Mouse (Mus musculus) liver, postnatal 0 days (tissue): ENCODE results near the gene Itpr1. TPM values are rescaled to one million over a fixed set of nuclear protein-coding genes. Genes with fewer than 3 reads are reported as not detected.
A peak's percentile ranks its signal among the peaks of the same experiment; 100 is the strongest.

Source experiments
- ATAC-seq: fragments of 200-750 bp; cut with Nextera tagmentation; 2 replicates; pipeline ENCODE4 v1.8.0; 2017; ENCODE audit warnings: mild to moderate bottlenecking, moderate library complexity
- DNase-seq: peaks from one replicate; pipeline ENCODE4 v3.0.0-alpha.2; 2016
- H3K27ac ChIP-seq: fragments of 300-500 bp; sonication (generic); 2 replicates; pipeline ENCODE4 v1.5.1; 2014; ENCODE audit warnings: antibody characterized with exemption, moderate library complexity, mild to moderate bottlenecking, low read depth
- H3K27me3 ChIP-seq: fragments of 300-500 bp; sonication (generic); 2 replicates; pipeline ENCODE4 v1.6.1; 2014; ENCODE audit warnings: low read length, control low read depth, mixed read lengths; ENCODE audit not compliant: insufficient read depth
- H3K36me3 ChIP-seq: fragments of 300-500 bp; sonication (generic); replicated peaks from 2 replicates; pipeline ENCODE4 v1.6.1; 2014; ENCODE audit warnings: mild to moderate bottlenecking, control low read depth, low read length, moderate library complexity, mixed read lengths; ENCODE audit not compliant: insufficient read depth
- H3K4me1 ChIP-seq: fragments of 300-500 bp; sonication (generic); 2 replicates; pipeline ENCODE4 v1.6.1; 2014; ENCODE audit warnings: antibody characterized with exemption, mild to moderate bottlenecking, control low read depth; ENCODE audit not compliant: insufficient read depth
- H3K4me2 ChIP-seq: fragments of 300-500 bp; sonication (generic); 2 replicates; pipeline ENCODE4 v1.6.1; 2014; ENCODE audit warnings: low read depth, mild to moderate bottlenecking, low read length, moderate library complexity, mixed read lengths
- H3K4me3 ChIP-seq: fragments of 300-500 bp; sonication (generic); 2 replicates; pipeline ENCODE4 v1.5.1; 2014; ENCODE audit warnings: low read depth, low read length
- H3K9ac ChIP-seq: fragments of 300-500 bp; sonication (generic); replicated peaks from 2 replicates; pipeline ENCODE4 v1.6.1; 2014; ENCODE audit warnings: mild to moderate bottlenecking, moderate library complexity
- H3K9me3 ChIP-seq: fragments of 300-500 bp; sonication (generic); 2 replicates; pipeline ENCODE4 v1.6.1; 2016; ENCODE audit warnings: mild to moderate bottlenecking, control low read depth, low read length, mixed read lengths
- CTCF ChIP-seq: sonication (generic); IDR thresholded peaks from 2 replicates; pipeline ENCODE4 v1.5.1; 2016; ENCODE audit warnings: antibody characterized with exemption, low read depth
- EP300 ChIP-seq: IDR thresholded peaks from 2 replicates; pipeline ENCODE4 v1.6.1; 2016; ENCODE audit warnings: antibody characterized with exemption, low read depth, mild to moderate bottlenecking
- WGBS: fragments of 180-500 bp; shearing (Covaris S2); extraction: QIAGEN DNeasy Blood & Tissue Kit; methylation state at CpG from one replicate; pipeline ENCODE4 v1.1.7; 2014; ENCODE audit not compliant: insufficient replicate concordance; 5-methylcytosine and 5-hydroxymethylcytosine counted together
- polyA plus RNA-seq: library from polyadenylated mRNA; unstranded; fragments of >200 nt; fragmentation: Nextera tagmentation; extraction: Ambion mirVana; gene quantifications from 2 replicates; pipeline ENCODE4 v1.2.1, GENCODE M21; 2015

The Itpr1 gene
- polyA plus RNA-seq, 1 experiment from 2014 or later = 2.9 TPM

GRCm38 (mm10) chr6:108174181-108174580 is 38.7 kb upstream of the Itpr1 start:
- Histone ChIP-seq H3K4me3 (no peak overlapping the region), H3K9me3 (no peaks in the 10 kb centered on the region), H3K27me3 (no peaks in the 10 kb centered on the region), H3K36me3 (peaks cover 6% of the 10 kb centered on the region), H3K9ac (no peak overlapping the region), H3K4me1 (no peaks in the 10 kb centered on the region), H3K4me2 (no peak overlapping the region), H3K27ac (no peak overlapping the region)
- DNase-seq = no peak
- ATAC-seq = no peak
- TF ChIP-seq EP300 = no peak
- no peak for TF ChIP-seq CTCF
- WGBS = 79% methylated on average over 3 of the region's 3 CpGs

- TF ChIP-seq EP300 (no peak), CTCF (no peak)
- no peak for ATAC-seq
- no peak overlapping the region for H3K27ac ChIP-seq
- H3K4me2 ChIP-seq = no peak overlapping the region
- H3K4me1 ChIP-seq = no peaks in the 10 kb centered on the region; the same call in 1 of the 2 replicates
- H3K9me3 ChIP-seq = no peaks in the 10 kb centered on the region
- H3K36me3 ChIP-seq = no peaks in the 10 kb centered on the region; the same call in 1 of the 2 replicates
- H3K27me3 ChIP-seq = no peaks in the 10 kb centered on the region
- no peak overlapping the region for H3K9ac ChIP-seq
- no peak for DNase-seq
- H3K4me3 ChIP-seq = no peak overlapping the region
- 54% methylated on average over 2 of the region's 2 CpGs for whole genome bisulfite sequencing
Measured at GRCm38 (mm10) chr6:108179087-108179486, 33.8 kb upstream of the Itpr1 start.

- H3K9me3 ChIP-seq = no peaks in the 10 kb centered on the region
- WGBS = 4% methylated on average over 49 of the region's 49 CpGs
- TF ChIP-seq CTCF = no peak
- TF ChIP-seq EP300 = no peak
Measured at GRCm38 (mm10) chr6:108184847-108185684, 27.8 kb upstream of the Itpr1 start, which contains the start of gene Sumf1. Sumf1 (minus strand) TSS chr6:108185582.

GRCm38 (mm10) chr6:108185685-108186009 is 27.2 kb upstream of the Itpr1 start:
- 9% methylated on average over 4 of the region's 4 CpGs for WGBS
- H3K9ac ChIP-seq = peak overlapping the region; percentile 81; the same call in 1 of the 2 replicates
- no peak for TF ChIP-seq CTCF
- no peak for TF ChIP-seq EP300
- DNase-seq = no peak
- no peaks in the 10 kb centered on the region for H3K27me3 ChIP-seq
- peaks cover 13% of the 10 kb centered on the region for H3K4me1 ChIP-seq
- ATAC-seq = no peak; the same call in 1 of the 2 replicates
- no peaks in the 10 kb centered on the region for H3K36me3 ChIP-seq
- H3K4me2 ChIP-seq = peak overlapping the region; percentile 97
- H3K9me3 ChIP-seq = no peaks in the 10 kb centered on the region
- H3K27ac ChIP-seq = no peak overlapping the region
- H3K4me3 ChIP-seq = peak overlapping the region; percentile 89

More at GRCm38 (mm10) chr6:108184847-108185684, 27.8 kb upstream of the Itpr1 start, which contains the start of gene Sumf1:
- peak; percentile 91 for DNase-seq
- H3K4me1 ChIP-seq = peaks cover 13% of the 10 kb centered on the region
- peak within 1 kb of the TSS; percentile 81 for H3K9ac ChIP-seq
- peak within 1 kb of the TSS; percentile 89 for H3K4me3 ChIP-seq
- H3K36me3 ChIP-seq = no peaks in the 10 kb centered on the region
- peak within 1 kb of the TSS; percentile 97 for H3K4me2 ChIP-seq
- H3K27ac ChIP-seq = peak within 1 kb of the TSS; percentile 34; the same call in 1 of the 2 replicates
- no peaks in the 10 kb centered on the region for H3K27me3 ChIP-seq
- ATAC-seq = peak; percentile 93

- Histone ChIP-seq H3K9ac (no peak overlapping the region), H3K27me3 (no peaks in the 10 kb centered on the region), H3K9me3 (no peaks in the 10 kb centered on the region), H3K4me3 (no peak overlapping the region), H3K4me1 (peaks cover 2% of the 10 kb centered on the region; the same call in 1 of the 2 replicates), H3K4me2 (no peak overlapping the region), H3K27ac (no peak overlapping the region), H3K36me3 (no peaks in the 10 kb centered on the region)
- DNase-seq (no peak), ATAC-seq (no peak)
- no peak for TF ChIP-seq EP300
- WGBS = 88% methylated on average over 1 of the region's 1 CpGs
Measured at GRCm38 (mm10) chr6:108190690-108191089, 22.2 kb upstream of the Itpr1 start.

- H3K4me3 ChIP-seq = no peak overlapping the region
- H3K36me3 ChIP-seq = no peaks in the 10 kb centered on the region
- DNase-seq = no peak
- WGBS = 32% methylated on average over 4 of the region's 4 CpGs
- H3K4me1 ChIP-seq = no peaks in the 10 kb centered on the region; the same call in 1 of the 2 replicates
- H3K27me3 ChIP-seq = no peaks in the 10 kb centered on the region
- H3K4me2 ChIP-seq = no peak overlapping the region
- no peaks in the 10 kb centered on the region for H3K9me3 ChIP-seq
- ATAC-seq = no peak
- no peak overlapping the region for H3K27ac ChIP-seq
- no peak overlapping the region for H3K9ac ChIP-seq
- TF ChIP-seq EP300 (no peak), CTCF (no peak)
Measured at GRCm38 (mm10) chr6:108192632-108193031, 20.3 kb upstream of the Itpr1 start.
